Mouse (Mus musculus) heart, embryonic 16.5 days (tissue): ENCODE data around the gene Tcte1. TPM values are rescaled to one million over a fixed set of nuclear protein-coding genes. Genes with fewer than 3 reads are reported as not detected.

Source experiments
- ATAC-seq: fragments of 200-750 bp; cut with Nextera tagmentation; replicated peaks from 2 replicates; pipeline ENCODE4 v1.8.0; 2017; ENCODE audit warnings: moderate number of reproducible peaks; ENCODE audit not compliant: insufficient read depth, low FRiP score; ENCODE audit errors: extremely low read depth
- H3K27ac ChIP-seq: fragments of 300-500 bp; sonication (generic); 2 replicates; pipeline ENCODE4 v1.5.1; 2014; ENCODE audit warnings: mild to moderate bottlenecking, low read length, control low read depth, moderate library complexity
- H3K27me3 ChIP-seq: fragments of 300-500 bp; sonication (generic); 2 replicates; pipeline ENCODE4 v1.6.1; 2014; ENCODE audit warnings: low read length, mixed read lengths; ENCODE audit not compliant: control insufficient read depth, insufficient read depth
- H3K36me3 ChIP-seq: fragments of 300-500 bp; sonication (generic); 2 replicates; pipeline ENCODE4 v1.6.1; 2014; ENCODE audit not compliant: control insufficient read depth, insufficient read depth
- H3K4me1 ChIP-seq: fragments of 300-500 bp; sonication (generic); 2 replicates; pipeline ENCODE4 v1.6.1; 2014; ENCODE audit warnings: low read length, mixed read lengths; ENCODE audit not compliant: control insufficient read depth, insufficient read depth
- H3K4me2 ChIP-seq: fragments of 300-500 bp; sonication (generic); 2 replicates; pipeline ENCODE4 v1.6.1; 2014; ENCODE audit warnings: low read depth, mild to moderate bottlenecking, control low read depth, low read length
- H3K4me3 ChIP-seq: fragments of 300-500 bp; sonication (generic); 2 replicates; pipeline ENCODE4 v1.5.1; 2014; ENCODE audit warnings: mild to moderate bottlenecking, control low read depth, low read length
- H3K9ac ChIP-seq: fragments of 300-500 bp; sonication (generic); 2 replicates; pipeline ENCODE4 v1.6.1; 2014; ENCODE audit warnings: low read length, control low read depth
- H3K9me3 ChIP-seq: fragments of 300-500 bp; sonication (generic); replicated peaks from 2 replicates; pipeline ENCODE4 v1.6.1; 2016; ENCODE audit warnings: low read length; ENCODE audit not compliant: control insufficient read depth
- WGBS: fragments of 180-500 bp; shearing (Covaris S2); extraction: QIAGEN DNeasy Blood & Tissue Kit; methylation state at CpG from one replicate; pipeline ENCODE4 v1.1.7; 2014; 5-methylcytosine and 5-hydroxymethylcytosine counted together
- polyA plus RNA-seq: library from polyadenylated mRNA; unstranded; fragments of >200 nt; fragmentation: Nextera tagmentation; extraction: Ambion mirVana; gene quantifications from 2 replicates; pipeline ENCODE4 v1.2.1, GENCODE M21; 2015

Tcte1 gene
- polyA plus RNA-seq, 1 experiment from 2014 or later: 0.63 TPM

DNA sequence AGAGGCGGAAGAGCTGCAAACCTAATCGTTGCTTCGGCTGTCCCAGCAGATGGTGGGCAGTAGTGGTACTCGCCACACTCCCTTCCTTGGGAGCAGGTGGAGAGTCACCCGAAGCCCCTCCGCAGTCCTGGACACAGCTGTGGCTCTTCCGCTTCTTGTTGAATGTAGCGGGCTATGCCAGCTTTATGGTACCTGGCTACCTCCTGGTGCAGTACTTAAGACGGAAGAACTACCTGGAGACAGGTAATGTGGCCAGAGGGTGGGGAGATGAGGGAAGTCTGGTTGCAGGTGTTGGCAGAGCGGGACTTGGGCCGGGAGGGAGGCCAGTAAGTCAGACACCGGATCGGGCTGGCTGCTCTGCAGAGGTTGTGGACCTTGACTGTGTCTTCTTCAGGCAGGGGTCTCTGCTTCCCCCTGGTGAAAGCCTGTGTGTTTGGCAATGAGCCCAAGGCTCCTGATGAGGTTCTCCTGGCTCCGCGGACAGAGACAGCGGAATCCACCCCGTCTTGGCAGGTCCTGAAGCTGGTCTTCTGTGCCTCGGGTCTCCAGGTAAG, 41.4 kb downstream of the Tcte1 start:
- Histone ChIP-seq H3K36me3 (peaks cover 36% of the 10 kb centered on the region), H3K4me3 (peak overlapping the region; percentile 96), H3K9me3 (no peaks in the 10 kb centered on the region), H3K27me3 (no peaks in the 10 kb centered on the region), H3K4me2 (peak overlapping the region; percentile 99), H3K9ac (peak overlapping the region; percentile 99), H3K27ac (no peak overlapping the region; the same call in 1 of the 2 replicates), H3K4me1 (peaks cover 23% of the 10 kb centered on the region)
- 16% methylated on average over 18 of the region's 18 CpGs for WGBS
- no peak for ATAC-seq

DNA sequence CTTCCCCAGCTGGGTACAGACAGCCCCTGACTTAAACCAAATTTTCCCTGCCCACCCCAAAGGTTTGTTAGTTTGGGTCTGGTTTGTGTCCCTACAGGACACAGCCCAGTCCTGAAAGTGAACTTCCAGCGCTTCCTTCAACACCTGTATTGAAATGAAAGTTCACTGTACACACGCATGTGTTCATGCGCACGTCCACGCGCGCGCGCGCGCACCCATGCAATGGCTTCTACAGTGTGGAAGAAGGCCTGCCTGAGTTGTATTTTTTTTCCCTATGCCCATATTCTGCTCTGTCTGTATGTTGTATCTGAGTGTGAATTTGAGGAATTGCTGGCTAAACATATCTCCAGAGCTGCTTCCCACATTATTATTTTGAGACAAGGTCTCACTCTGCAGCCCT, 41.9 kb downstream of the Tcte1 start:
- Histone ChIP-seq H3K27ac (no peak overlapping the region), H3K9ac (peak overlapping the region; percentile 99; the same call in 1 of the 2 replicates), H3K36me3 (peaks cover 41% of the 10 kb centered on the region), H3K9me3 (no peaks in the 10 kb centered on the region), H3K4me3 (peak overlapping the region; percentile 96; the same call in 1 of the 2 replicates), H3K4me1 (peaks cover 26% of the 10 kb centered on the region), H3K27me3 (no peaks in the 10 kb centered on the region), H3K4me2 (peak overlapping the region; percentile 99)
- ATAC-seq: no peak
- 94% methylated on average over 11 of the region's 11 CpGs for WGBS

DNA sequence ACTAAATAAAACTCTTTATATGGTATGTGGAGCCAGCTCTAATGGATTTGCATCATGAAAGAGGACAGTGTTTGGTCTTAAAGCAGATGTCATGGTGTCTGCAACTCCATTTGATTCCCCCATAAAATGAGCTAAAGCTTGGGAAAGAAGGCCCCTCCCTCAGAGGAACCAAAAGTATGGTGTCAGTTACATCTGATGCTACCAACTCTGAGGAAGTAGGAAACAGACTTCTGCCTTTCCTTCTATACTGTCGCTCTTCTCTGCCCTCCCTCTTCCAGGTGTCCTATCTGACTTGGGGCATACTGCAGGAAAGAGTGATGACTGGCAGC, 42.8 kb downstream of the Tcte1 start:
- H3K27me3 ChIP-seq: no peaks in the 10 kb centered on the region
- no peak overlapping the region for H3K4me2 ChIP-seq
- no peak overlapping the region for H3K4me3 ChIP-seq
- no peak overlapping the region for H3K9ac ChIP-seq
- H3K4me1 ChIP-seq: peaks cover 34% of the 10 kb centered on the region
- no peaks in the 10 kb centered on the region for H3K9me3 ChIP-seq
- WGBS: 69% methylated on average over 1 of the region's 1 CpGs
- H3K27ac ChIP-seq: no peak overlapping the region
- H3K36me3 ChIP-seq: peaks cover 50% of the 10 kb centered on the region
- ATAC-seq: no peak

DNA sequence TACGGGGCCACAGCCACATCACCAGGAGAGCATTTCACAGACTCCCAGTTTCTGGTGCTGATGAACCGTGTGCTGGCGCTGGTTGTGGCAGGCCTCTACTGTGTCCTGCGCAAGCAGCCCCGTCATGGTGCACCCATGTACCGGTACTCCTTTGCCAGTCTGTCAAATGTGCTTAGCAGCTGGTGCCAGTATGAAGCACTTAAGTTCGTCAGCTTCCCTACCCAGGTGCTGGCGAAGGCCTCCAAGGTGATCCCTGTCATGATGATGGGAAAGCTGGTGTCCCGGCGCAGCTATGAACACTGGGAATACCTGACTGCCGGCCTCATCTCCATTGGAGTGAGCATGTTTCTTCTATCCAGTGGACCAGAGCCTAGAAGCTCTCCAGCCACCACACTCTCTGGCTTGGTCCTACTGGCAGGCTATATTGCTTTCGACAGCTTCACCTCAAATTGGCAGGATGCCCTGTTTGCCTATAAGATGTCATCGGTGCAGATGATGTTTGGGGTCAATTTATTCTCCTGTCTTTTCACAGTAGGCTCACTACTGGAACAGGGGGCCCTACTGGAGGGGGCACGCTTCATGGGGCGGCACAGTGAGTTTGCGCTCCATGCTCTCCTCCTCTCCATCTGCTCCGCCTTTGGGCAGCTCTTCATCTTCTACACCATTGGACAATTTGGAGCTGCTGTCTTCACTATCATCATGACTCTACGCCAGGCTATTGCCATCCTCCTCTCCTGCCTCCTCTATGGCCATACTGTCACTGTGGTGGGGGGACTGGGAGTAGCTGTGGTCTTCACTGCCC, 43.3 kb downstream of the Tcte1 start:
- Histone ChIP-seq H3K9ac (no peak overlapping the region), H3K4me3 (no peak overlapping the region), H3K4me2 (no peak overlapping the region), H3K36me3 (peaks cover 56% of the 10 kb centered on the region), H3K27me3 (no peaks in the 10 kb centered on the region), H3K4me1 (peaks cover 39% of the 10 kb centered on the region), H3K9me3 (no peaks in the 10 kb centered on the region), H3K27ac (peak overlapping the region; percentile 55)
- no peak for ATAC-seq
- WGBS: 61% methylated on average over 18 of the region's 18 CpGs

DNA sequence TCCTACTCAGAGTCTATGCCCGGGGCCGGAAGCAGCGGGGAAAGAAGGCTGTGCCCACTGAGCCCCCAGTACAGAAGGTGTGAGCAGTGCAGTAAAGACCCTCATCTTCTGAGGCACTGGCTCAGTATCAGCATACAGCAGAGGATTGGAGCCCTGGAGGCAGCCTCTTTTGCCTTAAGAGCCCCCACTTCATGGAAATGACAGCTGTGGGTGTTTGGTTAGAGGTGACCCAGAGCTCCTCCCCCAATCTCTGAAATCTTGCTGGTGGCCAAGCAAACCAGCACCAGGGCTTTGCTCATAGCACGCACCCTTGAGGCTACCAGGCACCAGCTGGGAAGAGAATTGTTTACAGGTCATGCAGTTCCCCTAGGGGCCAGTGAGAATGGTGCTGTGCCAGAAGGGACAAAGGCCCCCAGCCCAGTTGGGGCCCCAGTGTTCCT, 43.9 kb downstream of the Tcte1 start:
- no peak for ATAC-seq
- Histone ChIP-seq H3K9ac (no peak overlapping the region), H3K27me3 (no peaks in the 10 kb centered on the region), H3K4me2 (no peak overlapping the region), H3K4me1 (peaks cover 44% of the 10 kb centered on the region), H3K27ac (peak overlapping the region; percentile 55), H3K9me3 (no peaks in the 10 kb centered on the region), H3K4me3 (no peak overlapping the region), H3K36me3 (peaks cover 60% of the 10 kb centered on the region)
- 42% methylated on average over 4 of the region's 4 CpGs for WGBS

DNA sequence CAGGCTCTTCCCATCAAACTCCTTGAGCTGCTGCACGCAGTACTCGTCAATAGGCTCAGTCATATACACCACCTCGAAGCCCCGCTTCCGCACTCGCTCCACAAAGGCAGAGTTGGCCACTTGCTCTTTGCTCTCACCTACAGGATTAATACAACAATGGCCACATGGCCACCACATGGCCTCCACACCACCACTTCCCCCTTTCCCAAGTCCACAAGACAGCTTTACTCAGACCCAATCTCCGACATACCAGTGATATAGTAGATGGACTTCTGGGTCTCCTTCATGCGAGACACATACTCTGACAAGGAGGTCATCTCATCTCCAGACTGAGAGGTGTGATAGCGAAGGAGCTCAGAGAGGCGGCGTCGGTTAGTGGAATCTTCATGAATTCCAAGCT, 45.8 kb downstream of the Tcte1 start:
- peaks cover 44% of the 10 kb centered on the region for H3K4me1 ChIP-seq
- H3K4me3 ChIP-seq: no peak overlapping the region
- no peak overlapping the region for H3K27ac ChIP-seq
- H3K9me3 ChIP-seq: no peaks in the 10 kb centered on the region
- no peak overlapping the region for H3K4me2 ChIP-seq
- no peak overlapping the region for H3K9ac ChIP-seq
- H3K27me3 ChIP-seq: no peaks in the 10 kb centered on the region
- 83% methylated on average over 12 of the region's 12 CpGs for WGBS
- H3K36me3 ChIP-seq: peaks cover 60% of the 10 kb centered on the region
- no peak for ATAC-seq

DNA sequence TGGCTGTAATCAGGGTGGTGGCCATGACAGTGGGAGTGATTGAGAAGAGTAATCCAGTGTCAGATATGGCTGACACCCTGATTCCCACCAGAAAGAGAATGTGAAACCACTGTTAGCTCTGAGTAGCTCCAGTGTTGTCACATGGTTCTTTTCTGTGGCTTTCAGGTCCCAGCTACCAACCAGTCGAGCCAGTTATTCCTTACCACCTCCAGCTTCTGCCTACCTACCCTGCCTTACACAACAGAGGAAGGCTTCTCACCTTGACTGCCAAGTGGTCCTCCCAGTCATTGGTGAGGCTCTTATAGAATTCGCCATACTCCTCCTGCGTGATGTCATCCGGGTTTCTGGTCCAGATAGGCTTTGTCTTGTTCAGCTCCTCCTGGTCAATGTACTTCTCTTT, 46.8 kb downstream of the Tcte1 start:
- Histone ChIP-seq H3K36me3 (peaks cover 60% of the 10 kb centered on the region), H3K9ac (no peak overlapping the region), H3K4me2 (no peak overlapping the region), H3K9me3 (no peaks in the 10 kb centered on the region), H3K4me3 (no peak overlapping the region), H3K27me3 (no peaks in the 10 kb centered on the region), H3K27ac (no peak overlapping the region), H3K4me1 (peaks cover 45% of the 10 kb centered on the region)
- ATAC-seq: no peak
- 69% methylated on average over 4 of the region's 4 CpGs for WGBS

DNA sequence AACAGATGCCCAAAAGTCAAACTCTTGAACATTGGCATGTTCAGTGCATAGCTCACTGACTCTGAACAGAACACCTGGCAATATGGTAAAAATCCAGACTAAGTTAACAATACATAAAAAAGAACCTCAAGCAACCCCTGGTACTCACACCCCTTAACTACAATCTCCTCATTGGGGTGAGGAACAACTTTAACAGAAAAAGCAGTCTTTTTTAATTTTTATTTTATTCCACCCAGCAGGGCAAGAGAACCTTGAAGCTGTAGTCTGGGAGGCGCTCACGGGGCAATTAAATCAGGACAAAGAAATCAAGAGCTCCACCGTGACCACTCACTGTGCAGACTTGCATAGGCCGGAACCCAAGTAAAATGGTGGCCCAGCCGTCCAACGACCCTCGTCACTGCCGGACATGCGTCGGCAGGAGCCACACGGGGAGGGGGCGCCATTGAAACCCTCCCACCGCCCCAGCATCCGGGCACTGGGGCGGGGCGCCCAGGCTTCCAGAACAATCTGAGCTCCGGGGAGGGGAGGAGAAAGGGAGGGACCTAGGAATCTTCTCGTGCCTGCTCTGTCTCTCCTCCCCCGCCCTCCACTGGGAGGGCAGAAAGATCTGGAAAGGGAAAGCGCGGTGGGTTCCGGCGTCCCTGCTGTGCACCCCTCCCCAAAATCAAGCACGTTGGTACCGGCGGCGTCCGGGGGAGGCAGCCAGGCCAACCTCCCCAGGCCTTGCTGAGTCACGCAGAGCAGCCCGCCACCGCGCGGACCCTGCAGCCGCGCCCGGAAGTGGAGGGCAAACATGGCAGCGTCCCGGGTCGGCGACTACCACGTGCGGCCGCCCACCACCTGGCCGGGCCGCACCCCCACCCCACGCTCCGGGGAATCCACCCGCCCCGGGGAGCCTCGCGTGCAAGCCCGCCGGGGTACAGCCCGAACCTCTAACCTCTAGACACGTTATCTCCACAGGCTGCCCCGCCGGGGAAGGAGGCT, 49.2 kb downstream of the Tcte1 start:
- H3K27me3 ChIP-seq: no peaks in the 10 kb centered on the region
- peak overlapping the region; percentile 91 for H3K4me2 ChIP-seq
- H3K27ac ChIP-seq: peak overlapping the region; percentile 99
- peak overlapping the region; percentile 100 for H3K9ac ChIP-seq
- WGBS: under 1% methylated on average over 57 of the region's 57 CpGs
- peak; percentile 56 for ATAC-seq
- no peaks in the 10 kb centered on the region for H3K9me3 ChIP-seq
- peaks cover 46% of the 10 kb centered on the region for H3K36me3 ChIP-seq
- H3K4me1 ChIP-seq: peaks cover 40% of the 10 kb centered on the region
- H3K4me3 ChIP-seq: peak overlapping the region; percentile 100
